Mouse (Mus musculus) heart, adult 2 months (tissue): ENCODE results near the gene Tas2r143.

Experiments used
- CTCF ChIP-seq: fragments of 200-600 bp; IDR thresholded peaks from 2 replicates; pipeline ENCODE4 v1.8.1; 2022; ENCODE audit warnings: antibody characterized with exemption, mild to moderate bottlenecking, moderate library complexity
- EP300 ChIP-seq: fragments of 200-500 bp; IDR thresholded peaks from 2 replicates; pipeline ENCODE4 v1.6.1; 2011; ENCODE audit warnings: low read depth, low read length, control low read depth; ENCODE audit not compliant: insufficient read depth

- no peak for TF ChIP-seq CTCF
- no peak for TF ChIP-seq EP300
Measured at GRCm38 (mm10) chr6:42391796-42392330, 8.2 kb upstream of the Tas2r143 start.
